Mouse (Mus musculus) T-helper 1 cell (primary cell): ENCODE results near the gene Kif2c.

ENCODE experiments used
- in situ Hi-C: fragments of 300-600 bp; cut with MboI, MseI; formaldehyde crosslinking; loops from one replicate; pipeline ENCODE4 v1.15.1; 2025; ENCODE audit warnings: high pct_unique_total_duplicates

The Kif2c gene

GRCm38 (mm10) chr4:117181863-117182758 lies at the start of gene Kif2c:
TSS of gene Kif2c (minus strand) at chr4:117182639.
- in situ Hi-C loops = no loop called here

GRCm38 (mm10) chr4:117231208-117231607 lies 48.8 kb upstream of the Kif2c start:
- in situ Hi-C loops = no loop called here

DNA sequence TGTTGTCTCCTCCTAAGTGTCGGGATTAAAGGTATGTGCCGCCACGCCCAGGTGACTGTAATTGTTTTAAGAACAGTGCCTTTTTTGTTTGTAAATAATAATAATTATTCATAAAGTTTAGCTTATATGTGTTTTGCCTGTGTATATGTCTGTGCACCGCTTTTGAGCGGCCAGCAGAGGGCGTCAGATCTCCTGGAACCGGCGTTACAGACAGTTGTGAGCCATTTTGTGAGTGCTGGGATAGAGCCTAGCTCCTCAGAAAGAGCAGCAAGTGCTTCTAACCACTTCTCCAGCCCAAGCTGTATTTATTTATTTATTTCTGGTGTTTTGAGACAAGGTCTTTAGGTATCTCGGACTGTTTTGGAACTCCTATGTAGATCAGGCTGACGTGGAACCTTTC lies 47.9 kb upstream of the Kif2c start:
- in situ Hi-C loops = no loop called here

GRCm38 (mm10) chr4:117229590-117229989 lies 47.2 kb upstream of the Kif2c start:
- in situ Hi-C loops = no loop called here

GRCm38 (mm10) chr4:117225250-117225649 lies 42.8 kb upstream of the Kif2c start:
- in situ Hi-C loops = no loop called here

DNA sequence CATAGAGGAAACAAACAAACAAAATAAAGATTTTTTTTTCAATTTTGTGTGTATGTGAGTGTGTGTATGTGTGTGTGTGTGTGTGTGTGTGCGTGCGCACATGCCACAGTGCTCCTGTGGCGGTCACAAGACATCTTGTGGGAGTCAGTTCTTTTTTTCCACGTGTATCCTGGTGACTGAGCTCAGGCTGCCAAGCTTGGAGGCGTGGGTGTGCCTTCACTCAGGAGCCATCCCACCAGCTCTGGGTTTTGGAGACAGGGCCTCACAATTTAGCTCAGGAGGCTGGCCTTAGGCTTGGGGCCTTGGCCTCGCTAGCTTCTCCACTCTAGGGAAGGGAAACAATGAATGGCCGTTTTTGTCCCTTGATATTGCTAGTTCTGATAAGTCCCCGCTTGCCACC lies 41.7 kb upstream of the Kif2c start:
- in situ Hi-C loops = no loop called here

GRCm38 (mm10) chr4:117223001-117223400 lies 40.6 kb upstream of the Kif2c start:
- in situ Hi-C loops = no loop called here

DNA sequence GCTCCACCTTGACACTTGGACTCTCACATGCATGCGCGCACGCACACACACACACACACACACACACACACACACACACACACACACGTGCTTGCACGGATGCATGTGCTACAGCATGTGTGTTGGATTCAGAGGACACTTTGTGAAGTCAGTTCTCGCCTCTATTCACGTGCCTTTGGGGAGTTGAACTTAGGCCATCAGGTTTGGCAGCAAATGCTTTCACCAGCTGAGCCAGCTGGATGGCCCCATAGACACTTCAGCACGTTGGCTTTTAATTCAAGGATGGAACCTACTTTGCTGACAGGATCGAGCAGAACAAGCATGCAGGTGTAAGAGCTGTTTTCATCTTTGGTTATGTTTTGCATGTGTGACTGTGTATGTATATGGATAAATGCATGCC lies 39.4 kb upstream of the Kif2c start:
- in situ Hi-C loops = no loop called here

DNA sequence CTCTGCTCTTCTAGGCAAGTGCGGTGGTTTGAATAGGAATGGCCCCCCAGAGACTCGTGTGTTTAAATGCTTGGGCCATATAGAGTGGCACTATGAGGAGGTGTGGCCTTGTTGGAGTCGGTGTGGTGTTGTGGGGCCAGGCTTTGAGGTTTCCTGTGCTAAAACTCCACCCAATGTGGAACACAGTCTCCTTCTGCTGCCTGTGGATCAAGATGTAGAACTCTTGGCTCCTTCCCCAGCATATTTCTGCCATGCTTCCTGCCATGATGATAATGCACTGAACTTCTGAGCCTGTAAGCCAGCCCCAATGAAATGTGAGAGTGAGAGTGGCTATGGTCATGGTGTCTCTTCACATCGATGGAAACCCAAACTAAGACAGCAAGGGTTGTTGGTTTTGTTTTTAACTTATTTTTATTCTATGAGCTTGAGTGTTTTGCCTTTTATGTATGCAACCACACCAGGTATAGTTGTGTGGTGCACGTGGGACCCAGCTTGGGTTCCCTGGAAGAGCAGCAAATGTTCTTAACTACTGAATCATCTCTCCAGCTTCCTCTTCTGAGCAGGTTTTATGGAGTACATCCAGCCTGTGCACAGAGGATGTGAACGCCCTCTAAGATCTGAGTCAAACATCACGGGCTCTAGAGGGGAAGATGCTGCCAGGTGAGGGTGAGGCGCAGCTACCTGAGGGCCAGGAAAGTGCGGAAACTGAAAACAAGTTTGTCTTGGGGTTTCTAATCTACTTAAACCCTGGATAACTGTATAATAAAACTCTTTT lies 38.5 kb upstream of the Kif2c start:
- in situ Hi-C loops = no loop called here

DNA sequence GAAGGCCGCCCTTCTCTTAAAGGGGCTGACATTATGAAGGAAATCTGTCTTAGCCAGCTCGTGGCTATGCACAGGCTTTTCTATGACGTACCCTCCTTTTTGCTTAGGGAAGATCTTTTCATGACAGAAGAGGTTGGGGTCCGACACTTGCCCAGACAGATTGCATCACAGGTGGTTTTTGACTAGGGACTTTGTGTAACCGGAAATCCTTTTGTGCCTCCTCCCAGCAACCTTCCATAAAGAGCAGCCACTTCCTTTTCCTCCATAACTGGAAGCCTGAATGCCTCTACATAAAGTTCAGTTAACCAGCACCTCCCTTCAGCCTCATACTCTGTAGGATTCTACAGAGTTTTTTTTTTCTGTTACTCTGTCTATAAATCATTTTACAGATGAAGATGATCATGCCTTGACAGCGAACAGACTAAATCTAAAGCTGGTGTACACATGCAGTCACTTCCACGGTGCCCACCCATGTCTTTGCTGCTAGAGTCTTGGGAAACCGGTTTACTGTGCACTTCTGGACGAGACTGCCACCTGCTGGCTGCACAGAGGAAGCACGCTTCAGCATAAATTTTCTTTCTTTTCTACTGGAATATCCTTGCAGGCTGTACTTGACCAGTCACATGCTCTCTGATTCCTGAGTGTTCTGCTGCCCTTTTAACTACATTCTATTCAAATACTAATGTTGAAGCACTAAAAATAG lies 36.2 kb upstream of the Kif2c start:
- in situ Hi-C loops = no loop called here

DNA sequence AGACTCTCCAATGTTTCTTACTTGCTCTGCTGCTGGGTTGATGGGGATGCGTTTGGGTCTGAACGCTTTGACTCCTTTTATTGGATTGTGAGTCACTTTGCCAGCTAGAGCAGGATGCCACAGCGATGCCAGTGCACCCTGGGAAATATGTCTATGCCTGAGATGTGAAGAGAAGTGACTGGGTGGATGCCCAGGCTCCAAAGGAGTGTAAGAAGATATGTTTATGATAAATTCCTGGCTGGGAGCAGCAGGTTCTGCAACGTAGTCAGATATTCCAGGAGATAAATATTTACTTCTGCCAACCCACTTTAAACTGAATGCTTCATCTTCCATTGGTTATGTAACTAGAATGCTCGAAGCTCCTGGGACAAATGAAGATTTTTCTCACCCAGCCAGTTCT lies 34.6 kb upstream of the Kif2c start:
- in situ Hi-C loops = no loop called here

DNA sequence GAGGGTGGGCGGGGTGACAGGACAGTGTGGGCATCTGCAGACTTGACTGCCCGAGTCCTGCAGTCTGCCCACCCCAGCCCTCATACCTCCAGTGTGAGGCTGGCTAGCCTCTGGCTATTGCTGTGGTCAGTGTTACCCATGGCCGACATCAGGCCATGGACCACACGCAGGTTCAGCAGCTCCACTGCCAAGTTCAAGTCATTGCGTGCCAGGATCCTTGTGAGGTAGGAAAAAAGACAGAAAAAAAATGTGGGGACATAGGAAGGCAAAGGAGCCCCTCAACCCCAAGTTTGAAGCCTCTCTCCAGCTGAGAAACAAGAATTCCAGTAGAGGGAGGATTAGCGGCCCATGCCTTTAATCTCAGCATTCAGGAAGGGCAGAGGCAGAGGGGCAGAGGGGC lies 31.8 kb upstream of the Kif2c start:
- in situ Hi-C loops = no loop called here

GRCm38 (mm10) chr4:117210147-117211074 lies 28.0 kb upstream of the Kif2c start:
- in situ Hi-C loops = no loop called here

DNA sequence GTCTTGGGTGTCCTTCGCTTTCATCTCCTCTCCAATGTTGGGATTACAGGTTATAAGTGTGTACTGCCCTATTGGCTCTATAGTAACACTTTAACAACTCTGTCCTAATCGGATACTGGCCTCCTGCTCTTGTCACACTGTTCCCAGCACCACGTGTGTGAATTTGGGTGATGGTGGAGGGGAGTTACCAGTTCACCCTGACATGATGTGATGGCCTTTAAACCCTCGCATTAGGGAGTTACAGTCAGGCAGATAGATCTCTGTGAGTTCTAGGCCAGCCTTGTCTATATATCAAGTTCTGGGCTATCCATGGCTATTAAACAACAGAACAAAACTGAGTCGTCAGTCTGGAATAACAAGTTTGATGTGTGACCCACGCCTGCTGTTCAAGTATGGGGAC lies 27.2 kb upstream of the Kif2c start:
- in situ Hi-C loops = no loop called here

GRCm38 (mm10) chr4:117202992-117203354 lies 20.5 kb upstream of the Kif2c start:
- in situ Hi-C loops = no loop called here

GRCm38 (mm10) chr4:117202046-117202991 lies 19.9 kb upstream of the Kif2c start:
- in situ Hi-C loops = no loop called here

DNA sequence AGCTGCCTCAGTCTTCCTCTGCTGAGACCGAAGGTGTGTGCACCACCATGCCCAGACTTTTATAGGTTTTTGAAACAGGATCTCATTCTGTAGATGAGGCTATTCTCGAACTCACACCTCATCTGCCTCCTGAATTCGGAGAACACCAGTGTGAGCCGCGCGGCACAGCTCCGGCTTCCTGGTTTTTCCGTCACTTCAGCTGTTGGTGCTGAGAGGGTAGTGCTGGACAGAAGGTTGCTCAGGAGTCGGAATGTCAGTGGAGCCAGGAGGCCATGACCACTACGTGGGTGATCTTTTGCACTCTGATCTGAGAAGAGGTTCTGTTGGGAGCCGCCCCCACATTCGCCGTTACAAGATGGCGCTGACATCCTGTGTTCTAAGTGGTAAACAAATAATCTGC lies 9.4 kb upstream of the Kif2c start:
- in situ Hi-C loops = no loop called here

- in situ Hi-C loops = no loop called here
Observed at GRCm38 (mm10) chr4:117190660-117191059, 8.2 kb upstream of the Kif2c start.

DNA sequence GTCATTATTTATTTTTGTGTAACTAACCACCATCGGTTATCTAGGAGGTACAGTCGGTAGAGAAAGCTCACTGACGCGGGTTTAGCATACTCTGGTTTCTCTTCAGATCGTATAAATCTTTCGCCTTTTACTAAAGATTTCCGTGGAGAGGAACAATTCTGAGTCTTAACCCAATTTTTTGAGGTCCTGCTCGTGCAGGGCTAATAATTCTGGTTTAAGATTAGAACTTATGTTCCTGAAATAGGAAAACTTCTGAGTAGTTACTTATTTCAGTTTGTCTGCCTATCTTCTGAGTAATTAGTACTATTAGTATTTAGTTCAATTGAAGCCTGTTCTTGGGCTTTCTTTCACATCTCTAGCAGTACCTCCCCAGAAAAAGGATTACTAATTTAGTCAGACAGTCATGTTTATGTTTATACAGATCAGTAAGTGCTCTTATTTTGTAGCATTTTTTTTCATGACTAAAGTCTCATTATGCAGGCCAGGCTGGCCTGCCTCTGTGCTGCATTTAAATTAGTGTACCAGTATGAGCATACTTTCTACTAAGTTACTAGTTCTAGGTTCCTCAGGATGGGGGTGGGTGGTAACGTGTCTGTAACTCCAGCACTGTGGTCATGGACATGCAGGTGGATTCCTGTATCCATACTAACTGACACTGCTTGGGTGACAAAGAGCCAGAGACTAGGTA lies 7.6 kb upstream of the Kif2c start:
- in situ Hi-C loops = no loop called here
